Mouse (Mus musculus): ENCODE data around the gene Hs3st4.

DNA sequence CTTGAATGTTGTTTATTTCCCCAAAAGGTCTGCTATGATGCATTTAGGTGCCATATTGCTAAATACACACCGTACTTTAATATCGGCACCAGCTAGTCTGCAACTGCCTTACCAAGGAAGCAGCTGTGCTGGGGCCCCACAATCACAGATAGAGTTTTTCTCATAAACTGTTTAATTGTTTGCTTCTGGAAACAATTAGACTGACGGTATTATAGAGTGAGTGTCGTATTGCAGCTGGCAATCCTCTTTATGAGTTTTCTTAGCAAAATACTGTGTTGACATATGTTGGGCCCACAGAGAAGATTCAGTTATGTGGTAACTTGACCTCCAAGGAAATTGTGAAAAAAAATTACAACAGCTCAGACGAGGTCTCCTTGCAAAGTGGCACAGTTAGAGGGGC is 56.5 kb downstream of the Hs3st4 start:
- TF ChIP-seq CTCF (IDR thresholded peaks at IDR 0.05; ENCODE audit: control insufficient read depth, insufficient read depth, insufficient replicate concordance, low read depth, low read length) (no peak), POLR2A (IDR thresholded peaks at IDR 0.05; ENCODE audit: control insufficient read depth, low read depth, low read length) (no peak)

Measured in testis, adult 2 months (tissue).